Mouse (Mus musculus): ENCODE results near the gene Itgam. TPM values are rescaled to one million over a fixed set of nuclear protein-coding genes. Genes with fewer than 3 reads are reported as not detected.
"Not testable (repeated sequence)": the region's sequence is repeated elsewhere in the genome, so short reads cannot be mapped to it uniquely, and the experiment has no call there.

Gene Itgam
- polyA plus RNA-seq, 1 experiment: not detected

DNA sequence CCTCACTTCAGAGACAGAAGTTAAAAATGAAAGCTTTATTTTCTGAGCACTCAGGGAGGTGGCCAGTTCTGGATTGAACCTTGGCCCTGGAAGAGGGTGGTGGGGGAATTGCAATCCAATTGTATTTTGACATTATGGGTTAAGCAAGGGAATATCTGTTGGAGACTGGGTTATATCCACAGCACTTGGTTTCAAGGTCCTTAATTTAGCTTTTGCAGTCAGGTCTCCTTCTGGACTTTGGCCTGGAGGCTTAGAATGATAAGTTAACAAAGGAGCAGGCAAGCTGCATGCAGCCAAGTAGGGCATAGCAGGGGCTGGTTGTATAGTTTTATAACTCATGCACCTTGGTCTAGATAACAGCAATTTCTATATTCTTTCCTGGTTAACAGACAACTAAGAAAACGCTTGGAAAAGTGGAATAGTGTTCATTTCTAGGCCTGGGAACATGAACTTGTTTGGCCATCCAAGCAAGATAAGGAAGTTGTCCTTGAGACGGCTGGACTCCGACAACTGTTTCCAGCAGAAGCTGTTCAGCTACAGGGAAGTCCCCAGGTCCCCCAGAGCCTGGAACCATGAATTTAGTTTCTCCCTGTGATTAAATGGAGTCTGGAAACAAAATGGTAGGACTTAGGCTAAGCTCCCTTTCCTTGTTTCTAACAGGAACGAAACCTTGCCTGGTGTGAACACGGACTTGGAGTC is 30.0 kb upstream of the Itgam start:
- no peaks in the 10 kb centered on the region for H3K79me3 ChIP-seq (ENCODE audit: low read depth)

DNA sequence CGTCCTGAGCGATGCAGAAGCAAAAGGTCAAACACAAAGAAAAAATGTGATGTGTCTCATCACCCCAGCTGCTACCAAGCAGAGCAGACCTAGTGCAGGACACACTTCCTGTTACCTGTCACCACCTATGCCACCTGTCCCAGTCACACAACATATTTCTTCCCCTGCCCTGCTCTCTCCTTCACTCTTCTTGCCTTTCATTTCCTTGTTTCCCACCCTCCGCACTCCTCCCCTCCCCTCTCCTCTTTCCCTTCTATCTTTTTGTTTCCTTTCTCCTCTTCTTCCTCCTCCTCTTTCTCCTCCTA is 29.5 kb upstream of the Itgam start:
- H3K27me3 ChIP-seq (ENCODE audit: control insufficient read depth, insufficient read depth, insufficient read length): peaks cover 3% of the 10 kb centered on the region
- H3ac ChIP-seq (ENCODE audit: control insufficient read depth, insufficient read length, low read depth): no peak overlapping the region
- TF ChIP-seq CTCF (IDR thresholded peaks at IDR 0.05; ENCODE audit: control insufficient read depth, insufficient read depth, insufficient read length) (no peak), MAX (IDR thresholded peaks at IDR 0.05) (no peak), MYOG (IDR thresholded peaks at IDR 0.05; ENCODE audit: control insufficient read depth, extremely low read depth, insufficient read length) (no peak), MYOD1 (IDR thresholded peaks at IDR 0.05; ENCODE audit: control insufficient read depth, insufficient read length, low read depth) (no peak), USF1 (IDR thresholded peaks at IDR 0.05; ENCODE audit: low read depth) (no peak)
- no peaks in the 10 kb centered on the region for H3K79me2 ChIP-seq (ENCODE audit: control insufficient read depth, insufficient read depth)
- no peak overlapping the region for H3K4me3 ChIP-seq (ENCODE audit: insufficient read depth, poor library complexity, severe bottlenecking)
- no peaks in the 10 kb centered on the region for H3K36me3 ChIP-seq (ENCODE audit: control insufficient read depth, insufficient read depth)
- no peaks in the 10 kb centered on the region for H3K79me3 ChIP-seq (ENCODE audit: low read depth)

More for the DNA sequence above, 30.0 kb upstream of the Itgam start:
- H3K36me3 ChIP-seq (ENCODE audit: control insufficient read depth, insufficient read depth): no peaks in the 10 kb centered on the region
- H3ac ChIP-seq (ENCODE audit: control insufficient read depth, insufficient read length, low read depth): no peak overlapping the region
- H3K27me3 ChIP-seq (ENCODE audit: control insufficient read depth, insufficient read depth, insufficient read length): peaks cover 3% of the 10 kb centered on the region
- H3K4me3 ChIP-seq (ENCODE audit: insufficient read depth, poor library complexity, severe bottlenecking): no peak overlapping the region
- no peaks in the 10 kb centered on the region for H3K79me2 ChIP-seq (ENCODE audit: control insufficient read depth, insufficient read depth)
- TF ChIP-seq CTCF (IDR thresholded peaks at IDR 0.05; ENCODE audit: control insufficient read depth, insufficient read depth, insufficient read length) (no peak), MYOD1 (IDR thresholded peaks at IDR 0.05; ENCODE audit: control insufficient read depth, insufficient read length, low read depth) (no peak), FOSL1 (IDR thresholded peaks at IDR 0.05; ENCODE audit: insufficient read depth, low read length, poor library complexity, severe bottlenecking) (no peak), USF1 (IDR thresholded peaks at IDR 0.05; ENCODE audit: low read depth) (no peak), MAX (IDR thresholded peaks at IDR 0.05) (no peak), CEBPB (IDR thresholded peaks at IDR 0.05; ENCODE audit: low read depth) (no peak), MYOG (IDR thresholded peaks at IDR 0.05; ENCODE audit: control insufficient read depth, extremely low read depth, insufficient read length) (no peak)

GRCm38 (mm10) chr7:128033616-128034015 is 28.8 kb upstream of the Itgam start:
- H3ac ChIP-seq (ENCODE audit: control insufficient read depth, insufficient read length, low read depth): no peak overlapping the region
- TF ChIP-seq USF1 (IDR thresholded peaks at IDR 0.05; ENCODE audit: low read depth): no peak
- H3K36me3 ChIP-seq (ENCODE audit: control insufficient read depth, insufficient read depth): no peaks in the 10 kb centered on the region
- H3K4me3 ChIP-seq (ENCODE audit: insufficient read depth, poor library complexity, severe bottlenecking): no peak overlapping the region
- no peaks in the 10 kb centered on the region for H3K79me2 ChIP-seq (ENCODE audit: control insufficient read depth, insufficient read depth)
- no peaks in the 10 kb centered on the region for H3K79me3 ChIP-seq (ENCODE audit: low read depth)
- peaks cover 3% of the 10 kb centered on the region for H3K27me3 ChIP-seq (ENCODE audit: control insufficient read depth, insufficient read depth, insufficient read length)

DNA sequence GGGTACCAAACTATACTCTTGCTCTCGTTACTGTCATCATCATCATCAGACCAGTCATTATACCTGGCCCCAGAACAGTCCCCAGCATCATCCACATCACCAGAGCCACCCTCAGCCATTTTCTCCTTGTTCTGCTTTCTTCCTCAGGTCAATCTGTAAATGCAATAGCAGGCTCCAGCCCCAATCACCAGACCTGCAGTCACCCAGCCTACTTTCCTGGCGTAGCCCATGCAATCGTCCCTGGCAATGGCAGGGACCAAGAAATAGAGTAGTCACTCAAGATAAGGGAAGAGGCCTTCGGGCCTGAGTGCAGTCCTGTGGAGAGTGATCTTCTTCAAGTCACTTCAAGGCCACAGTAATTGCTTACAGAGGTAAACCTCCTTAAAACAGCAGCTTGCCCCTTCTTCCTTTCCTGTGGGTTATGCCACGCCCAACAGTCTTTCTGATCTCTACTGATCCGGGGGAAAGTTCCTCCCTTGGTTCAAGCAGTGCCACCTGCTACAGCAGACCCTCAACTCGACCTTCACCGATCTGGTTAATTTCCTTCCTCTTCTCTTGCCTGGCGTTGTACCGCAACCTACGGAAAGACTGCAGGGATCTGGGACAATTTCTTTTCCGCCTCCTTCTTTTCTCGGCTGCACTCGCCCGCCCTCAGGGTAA is 20.1 kb upstream of the Itgam start:
- not testable (repeated sequence) for H3K4me3 ChIP-seq (ENCODE audit: insufficient read depth, poor library complexity, severe bottlenecking); H3K79me3 ChIP-seq (ENCODE audit: low read depth); H3ac ChIP-seq (ENCODE audit: control insufficient read depth, insufficient read length, low read depth); H3K79me2 ChIP-seq (ENCODE audit: control insufficient read depth, insufficient read depth); H3K27me3 ChIP-seq (ENCODE audit: control insufficient read depth, insufficient read depth, insufficient read length); H3K36me3 ChIP-seq (ENCODE audit: control insufficient read depth, insufficient read depth)

DNA sequence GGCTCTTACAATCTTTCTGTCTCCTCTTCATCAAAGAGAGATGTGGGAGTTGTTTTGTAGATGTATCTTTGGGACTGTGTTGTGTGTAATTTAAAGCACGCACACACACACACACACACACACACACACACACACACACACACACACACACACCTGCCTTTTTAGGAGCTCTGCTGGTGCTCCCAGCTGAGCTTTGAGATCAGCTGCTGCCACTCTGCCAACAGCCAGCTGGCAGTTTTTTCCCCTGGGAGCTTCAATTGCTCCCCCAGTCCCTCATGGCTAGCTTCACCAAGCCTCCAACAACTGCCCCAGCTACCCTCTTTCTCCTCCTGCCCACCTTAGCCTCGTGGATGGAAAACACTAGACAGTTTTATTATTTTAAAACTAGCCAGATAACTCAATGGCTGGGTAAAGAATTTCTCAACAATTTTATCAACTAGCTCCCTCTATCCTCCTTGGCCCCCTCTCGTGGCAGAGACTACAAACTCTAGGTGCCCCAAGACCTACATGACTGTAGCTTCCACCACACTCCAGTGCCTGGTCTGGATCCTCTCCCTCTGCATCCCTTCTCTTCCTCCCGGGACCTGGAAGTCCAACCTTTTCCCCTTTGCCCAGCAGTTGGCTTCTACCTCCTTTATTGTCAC is 18.2 kb upstream of the Itgam start:
- TF ChIP-seq MYOG (IDR thresholded peaks at IDR 0.05; ENCODE audit: control insufficient read depth, extremely low read depth, insufficient read length) (no peak), USF1 (IDR thresholded peaks at IDR 0.05; ENCODE audit: low read depth) (no peak), CTCF (IDR thresholded peaks at IDR 0.05; ENCODE audit: control insufficient read depth, insufficient read depth, insufficient read length) (no peak), FOSL1 (IDR thresholded peaks at IDR 0.05; ENCODE audit: insufficient read depth, low read length, poor library complexity, severe bottlenecking) (no peak), MAX (IDR thresholded peaks at IDR 0.05) (no peak), MYOD1 (IDR thresholded peaks at IDR 0.05; ENCODE audit: control insufficient read depth, insufficient read length, low read depth) (no peak), CEBPB (IDR thresholded peaks at IDR 0.05; ENCODE audit: low read depth) (no peak)
- H3K79me3 ChIP-seq (ENCODE audit: low read depth): no peaks in the 10 kb centered on the region
- no peaks in the 10 kb centered on the region for H3K27me3 ChIP-seq (ENCODE audit: control insufficient read depth, insufficient read depth, insufficient read length)
- no peak overlapping the region for H3K4me3 ChIP-seq (ENCODE audit: insufficient read depth, poor library complexity, severe bottlenecking)
- no peaks in the 10 kb centered on the region for H3K36me3 ChIP-seq (ENCODE audit: control insufficient read depth, insufficient read depth)
- no peak overlapping the region for H3ac ChIP-seq (ENCODE audit: control insufficient read depth, insufficient read length, low read depth)
- no peaks in the 10 kb centered on the region for H3K79me2 ChIP-seq (ENCODE audit: control insufficient read depth, insufficient read depth)

GRCm38 (mm10) chr7:128045640-128046039 is 16.8 kb upstream of the Itgam start:
- Histone ChIP-seq H3K4me3 (ENCODE audit: insufficient read depth, poor library complexity, severe bottlenecking) (no peak overlapping the region), H3K36me3 (ENCODE audit: control insufficient read depth, insufficient read depth) (no peaks in the 10 kb centered on the region), H3K79me2 (ENCODE audit: control insufficient read depth, insufficient read depth) (no peaks in the 10 kb centered on the region), H3ac (ENCODE audit: control insufficient read depth, insufficient read length, low read depth) (no peak overlapping the region), H3K27me3 (ENCODE audit: control insufficient read depth, insufficient read depth, insufficient read length) (no peaks in the 10 kb centered on the region), H3K79me3 (ENCODE audit: low read depth) (no peaks in the 10 kb centered on the region)
- TF ChIP-seq USF1 (IDR thresholded peaks at IDR 0.05; ENCODE audit: low read depth) (no peak), CEBPB (IDR thresholded peaks at IDR 0.05; ENCODE audit: low read depth) (no peak), MAX (IDR thresholded peaks at IDR 0.05) (no peak), MYOD1 (IDR thresholded peaks at IDR 0.05; ENCODE audit: control insufficient read depth, insufficient read length, low read depth) (no peak), MYOG (IDR thresholded peaks at IDR 0.05; ENCODE audit: control insufficient read depth, extremely low read depth, insufficient read length) (no peak), CTCF (IDR thresholded peaks at IDR 0.05; ENCODE audit: control insufficient read depth, insufficient read depth, insufficient read length) (no peak), FOSL1 (IDR thresholded peaks at IDR 0.05; ENCODE audit: insufficient read depth, low read length, poor library complexity, severe bottlenecking) (no peak)

Data from C2C12 (cell line).